Mouse (Mus musculus) CH12.LX (cell line): Measurements from ENCODE around the gene Nsdhl.

Source experiments
- CHD2 ChIP-seq: IDR thresholded peaks from 2 replicates; pipeline ENCODE4 v1.6.1; 2011; ENCODE audit warnings: low read length, improper control_type of control experiment
- CTCF ChIP-seq, 2 experiments: IDR thresholded peaks in 1 of 2; conservative IDR thresholded peaks in 1 of 2; 2 replicates each; pipeline ENCODE4 v1.5.1; 2011 to 2012; ENCODE audit warnings: low read depth in 2 of 2, low read length in 2 of 2, improper control_type of control experiment in 1 of 2, inconsistent platforms in 1 of 2, mild to moderate bottlenecking in 1 of 2, moderate library complexity in 1 of 2
- E2F4 ChIP-seq: IDR thresholded peaks from 2 replicates; pipeline ENCODE4 v1.6.1; 2011; ENCODE audit warnings: low read depth, low read length, improper control_type of control experiment; ENCODE audit not compliant: insufficient replicate concordance
- EP300 ChIP-seq: IDR thresholded peaks from 2 replicates; pipeline ENCODE4 v1.6.1; 2011; ENCODE audit warnings: low read length, improper control_type of control experiment
- ETS1 ChIP-seq: conservative IDR thresholded peaks from 2 replicates; pipeline ENCODE4 v1.6.1; 2012; ENCODE audit warnings: low read depth, mild to moderate bottlenecking, inconsistent platforms, low read length, improper control_type of control experiment, moderate library complexity
- IRF4 ChIP-seq: IDR thresholded peaks from 2 replicates; pipeline ENCODE4 v1.6.1; 2014; ENCODE audit warnings: low read depth, mild to moderate bottlenecking, inconsistent platforms, low read length, improper control_type of control experiment
- MAFK ChIP-seq: IDR thresholded peaks from 2 replicates; pipeline ENCODE4 v1.6.1; 2011; ENCODE audit warnings: low read length, improper control_type of control experiment; ENCODE audit not compliant: insufficient replicate concordance
- MAX ChIP-seq: IDR thresholded peaks from 2 replicates; pipeline ENCODE4 v1.6.1; 2011; ENCODE audit warnings: low read length, improper control_type of control experiment
- MAZ ChIP-seq: IDR thresholded peaks from 2 replicates; pipeline ENCODE4 v1.6.1; 2012; ENCODE audit warnings: low read depth, mild to moderate bottlenecking, inconsistent platforms, low read length, improper control_type of control experiment, moderate library complexity
- POLR2A ChIP-seq: IDR thresholded peaks from 2 replicates; pipeline ENCODE4 v1.6.1; 2011; ENCODE audit warnings: low read depth, mild to moderate bottlenecking, improper control_type of control experiment, low read length
- TCF12 ChIP-seq: IDR thresholded peaks from 2 replicates; pipeline ENCODE4 v1.6.1; 2014; ENCODE audit warnings: low read depth, mild to moderate bottlenecking, inconsistent platforms, low read length, improper control_type of control experiment
- ZC3H11A ChIP-seq: IDR thresholded peaks from 2 replicates; pipeline ENCODE4 v1.6.1; 2012; ENCODE audit warnings: low read depth, mild to moderate bottlenecking, inconsistent platforms, low read length, improper control_type of control experiment
- ZKSCAN1 ChIP-seq: IDR thresholded peaks from 2 replicates; pipeline ENCODE4 v1.6.1; 2012; ENCODE audit warnings: low read depth, inconsistent platforms, low read length, improper control_type of control experiment, borderline replicate concordance
- ZNF384 ChIP-seq: IDR thresholded peaks from 2 replicates; pipeline ENCODE4 v1.6.1; 2012; ENCODE audit warnings: low read depth, low read length, improper control_type of control experiment, inconsistent platforms

- no peak for TF ChIP-seq EP300
- TF ChIP-seq CTCF (conservative IDR thresholded peaks at IDR 0.05 in 1 of 2, IDR thresholded peaks at IDR 0.05 in 1 of 2; ENCODE audit: low read depth in 2 of 2, low read length in 2 of 2): no peak
- TF ChIP-seq MAFK: no peak
- no peak for TF ChIP-seq MAX
- TF ChIP-seq ZNF384: no peak
- TF ChIP-seq E2F4: no peak
- no peak for TF ChIP-seq POLR2A
- no peak for TF ChIP-seq ZKSCAN1
- TF ChIP-seq ZC3H11A: no peak
- no peak for TF ChIP-seq ETS1
- no peak for TF ChIP-seq IRF4
- no peak for TF ChIP-seq MAZ
- no peak for TF ChIP-seq CHD2
- no peak for TF ChIP-seq TCF12
Measured at GRCm38 (mm10) chrX:72895388-72896054, 22.8 kb upstream of the Nsdhl start.
